Mouse (Mus musculus): ENCODE data around the gene Arxes2.
"Not testable (repeated sequence)": the region's sequence is repeated elsewhere in the genome, so short reads cannot be mapped to it uniquely, and the experiment has no call there.

Gene Arxes2

GRCm38 (mm10) chrX:135993664-135994119 is at the start of gene Arxes2:
Arxes2 (plus strand) TSS chrX:135993824.
- peak in 1 of 2 experiments; percentile 39 for DNase-seq (ENCODE audit: low spot score in 2 of 2)

GRCm38 (mm10) chrX:135948699-135949437 is 44.8 kb upstream of the Arxes2 start:
- peak in 1 of 2 experiments; percentile 21 for DNase-seq (ENCODE audit: low spot score in 2 of 2)

- DNase-seq (ENCODE audit: low spot score in 2 of 2) = no peak
Measured at GRCm38 (mm10) chrX:135956988-135957690, 36.5 kb upstream of the Arxes2 start.

GRCm38 (mm10) chrX:135957691-135958081 is 35.9 kb upstream of the Arxes2 start:
- no peak for DNase-seq (ENCODE audit: low spot score in 2 of 2)

GRCm38 (mm10) chrX:135958589-135959225 is 34.9 kb upstream of the Arxes2 start:
- DNase-seq (ENCODE audit: low spot score in 2 of 2) = no peak

- DNase-seq (ENCODE audit: low spot score in 2 of 2) = no peak
Measured at GRCm38 (mm10) chrX:135959536-135959935, 34.1 kb upstream of the Arxes2 start.

- DNase-seq (ENCODE audit: low spot score in 2 of 2) = no peak
Measured at GRCm38 (mm10) chrX:135962342-135962741, 31.3 kb upstream of the Arxes2 start.

- DNase-seq (ENCODE audit: low spot score in 2 of 2) = no peak
Measured at GRCm38 (mm10) chrX:135963130-135963529, 30.5 kb upstream of the Arxes2 start.

GRCm38 (mm10) chrX:135963629-135964028 is 30.0 kb upstream of the Arxes2 start:
- DNase-seq (ENCODE audit: low spot score in 2 of 2) = peak; percentile 45 to 49

- DNase-seq (ENCODE audit: low spot score in 2 of 2) = no peak
Measured at GRCm38 (mm10) chrX:135973597-135974423, 19.8 kb upstream of the Arxes2 start.

- no peak for DNase-seq (ENCODE audit: low spot score in 2 of 2)
Measured at GRCm38 (mm10) chrX:135974424-135975225, 19.0 kb upstream of the Arxes2 start.

- DNase-seq (ENCODE audit: low spot score in 2 of 2) = peak; percentile 85 to 88
Measured at GRCm38 (mm10) chrX:135975226-135975552, 18.4 kb upstream of the Arxes2 start.

GRCm38 (mm10) chrX:135984539-135985260 is 8.9 kb upstream of the Arxes2 start:
- peak; percentile 34 to 63 for DNase-seq (ENCODE audit: low spot score in 2 of 2)

GRCm38 (mm10) chrX:135986267-135986666 is 7.4 kb upstream of the Arxes2 start:
- DNase-seq (ENCODE audit: low spot score in 2 of 2) = no peak

GRCm38 (mm10) chrX:135990661-135991060 is 3.0 kb upstream of the Arxes2 start:
- DNase-seq (ENCODE audit: low spot score in 2 of 2) = no peak

- not testable (repeated sequence) for DNase-seq (ENCODE audit: low spot score in 2 of 2)
Measured at GRCm38 (mm10) chrX:135993192-135993594, 431 bp upstream of the Arxes2 start.

- no peak for DNase-seq (ENCODE audit: low spot score in 2 of 2)
Measured at GRCm38 (mm10) chrX:136007199-136007843, 13.7 kb downstream of the Arxes2 start.

GRCm38 (mm10) chrX:136014392-136014791 is 20.8 kb downstream of the Arxes2 start:
- peak in 1 of 2 experiments; percentile 22 for DNase-seq (ENCODE audit: low spot score in 2 of 2)

- DNase-seq (ENCODE audit: low spot score in 2 of 2) = peak in 1 of 2 experiments; percentile 23
Measured at GRCm38 (mm10) chrX:136030331-136030730, 36.7 kb downstream of the Arxes2 start.
